Mouse (Mus musculus) gastrocnemius, postnatal 4 days (tissue): Measurements from ENCODE around the gene Agbl1. TPM values are rescaled to one million over a fixed set of nuclear protein-coding genes. Genes with fewer than 3 reads are reported as not detected.

Source experiments
- DNase-seq, 2 experiments: peaks; one replicate each; pipeline ENCODE4 v3.0.0; 2021 to 2022; ENCODE audit warnings: low spot score in 2 of 2, mixed read lengths in 2 of 2
- total RNA-seq, 2 experiments: library from RNA; stranded (reverse); gene quantifications; 2 replicates each; pipeline ENCODE4 v1.2.3; 2021

The Agbl1 gene
- total RNA-seq, 2 experiments from 2014 or later = 8.1 to 10.8 TPM

- no peak for DNase-seq
These were observed 674.4 kb downstream of the Agbl1 start for GRCm38 (mm10) chr7:76904096-76904495.

- no peak for DNase-seq
These were observed 682.0 kb downstream of the Agbl1 start for GRCm38 (mm10) chr7:76911672-76912071.

- no peak for DNase-seq
These were observed 689.2 kb downstream of the Agbl1 start for GRCm38 (mm10) chr7:76918871-76919270.

- no peak for DNase-seq
These were observed 692.0 kb downstream of the Agbl1 start for GRCm38 (mm10) chr7:76921671-76922070.

GRCm38 (mm10) chr7:76935219-76935618, 705.5 kb downstream of the Agbl1 start:
- no peak for DNase-seq

- peak in 1 of 2 experiments; percentile 9 for DNase-seq
These were observed 711.8 kb downstream of the Agbl1 start for GRCm38 (mm10) chr7:76941531-76941930.

GRCm38 (mm10) chr7:76971334-76971733, 741.6 kb downstream of the Agbl1 start:
- DNase-seq = no peak

DNA sequence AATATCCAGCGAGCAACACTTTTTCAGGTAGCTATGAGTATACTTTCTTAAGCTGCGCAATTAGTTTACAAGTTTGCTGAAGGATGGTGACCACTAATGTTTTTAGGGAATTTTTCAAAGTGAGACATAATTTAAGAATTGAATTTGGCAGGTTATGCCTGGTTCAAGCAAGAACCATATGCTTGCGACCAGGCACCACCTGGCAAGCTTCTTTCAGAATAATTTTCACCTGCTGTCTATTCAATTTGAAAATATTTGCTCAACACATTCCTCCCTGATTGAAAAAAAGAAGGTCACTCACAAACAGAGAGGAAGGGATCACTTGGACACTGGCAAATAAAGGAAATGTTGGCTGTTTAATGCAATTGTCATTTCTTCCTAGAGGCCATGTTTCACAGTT, 779.9 kb downstream of the Agbl1 start:
- DNase-seq = no peak

GRCm38 (mm10) chr7:77029019-77029418, 799.3 kb downstream of the Agbl1 start:
- no peak for DNase-seq

- DNase-seq = no peak
These were observed 846.3 kb downstream of the Agbl1 start for GRCm38 (mm10) chr7:77076033-77076432.

- DNase-seq = no peak
These were observed 857.6 kb downstream of the Agbl1 start for GRCm38 (mm10) chr7:77087266-77087665.

GRCm38 (mm10) chr7:77095153-77095552, 865.5 kb downstream of the Agbl1 start:
- no peak for DNase-seq

DNA sequence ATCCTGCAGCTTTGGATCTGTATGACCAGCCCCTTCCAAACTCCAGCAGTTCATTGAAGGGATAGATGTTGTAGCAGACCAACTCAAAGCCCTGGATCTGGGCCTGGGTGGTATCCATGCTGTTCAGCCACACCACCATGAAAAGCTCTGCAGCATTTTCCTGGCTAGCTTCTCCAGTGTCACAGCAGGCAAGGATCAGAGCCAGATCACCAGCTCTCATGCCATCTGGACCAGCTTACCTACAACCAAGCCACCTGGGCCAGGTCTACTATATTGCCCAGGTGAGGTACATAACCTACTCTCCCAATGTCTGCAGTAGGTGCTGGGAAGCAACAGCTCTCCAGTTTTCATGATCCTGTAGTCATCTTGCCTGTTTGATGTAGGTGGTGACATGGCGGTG, 884.3 kb downstream of the Agbl1 start:
- DNase-seq = no peak

GRCm38 (mm10) chr7:77129045-77129444, 899.4 kb downstream of the Agbl1 start:
- no peak for DNase-seq

DNA sequence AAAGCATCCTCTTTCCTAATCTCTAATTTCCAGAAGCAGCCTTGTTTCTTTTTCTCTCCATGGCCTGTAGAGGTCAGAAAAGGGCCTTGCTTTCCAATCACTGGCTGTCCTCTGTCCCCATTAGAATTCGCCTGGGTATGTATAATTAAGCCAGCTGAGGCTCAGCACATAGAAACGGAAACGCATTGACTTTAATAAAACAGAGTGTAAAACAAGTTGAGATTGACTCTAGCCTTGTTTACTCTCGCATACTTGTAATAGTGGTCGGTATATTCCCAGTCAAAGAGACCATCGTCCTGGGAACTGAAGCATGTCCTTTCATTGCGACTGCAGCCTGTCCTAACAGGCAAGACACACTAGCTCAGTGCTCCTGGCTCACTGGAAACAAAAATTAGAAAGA, 902.3 kb downstream of the Agbl1 start:
- no peak for DNase-seq

DNA sequence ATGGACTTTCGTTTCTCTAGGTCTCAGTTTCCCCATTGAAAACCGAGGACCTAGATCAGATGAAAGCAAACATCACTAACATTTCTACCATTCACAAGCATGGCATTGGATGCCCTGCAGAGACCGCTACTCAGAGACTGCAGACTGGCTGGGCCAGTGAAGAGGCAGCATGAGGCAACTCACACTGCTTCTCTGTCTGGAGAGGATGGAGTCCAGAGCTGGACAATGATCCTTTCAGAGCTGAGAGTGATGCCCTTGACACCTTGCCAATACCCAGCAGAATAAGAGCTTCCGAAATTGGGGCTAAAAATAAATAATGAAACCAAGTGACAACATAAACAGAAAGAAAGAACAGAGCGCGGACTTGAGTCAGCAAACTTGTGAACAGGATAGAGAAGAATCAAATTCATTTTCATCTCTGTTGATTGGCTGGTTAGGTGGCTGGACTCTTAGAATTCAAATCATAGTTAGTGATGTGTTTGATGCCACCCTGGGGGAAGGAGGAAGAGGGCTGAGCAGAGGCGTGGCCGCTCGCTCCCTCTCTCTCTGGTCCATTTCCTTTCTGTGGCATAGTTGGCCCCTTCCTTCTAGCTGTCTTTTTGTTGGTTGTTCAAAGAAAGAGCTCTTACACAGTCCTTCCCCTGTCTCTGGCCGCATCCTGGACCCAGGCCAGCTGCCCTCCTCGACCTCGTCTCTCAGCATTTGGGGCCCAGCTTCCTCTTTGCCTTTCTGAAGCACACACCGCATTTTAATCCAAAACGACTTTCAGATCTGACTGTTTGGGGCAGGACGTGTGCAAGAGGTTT, 903.1 kb downstream of the Agbl1 start:
- peak in 1 of 2 experiments; percentile 16 for DNase-seq

GRCm38 (mm10) chr7:77134860-77135259, 905.2 kb downstream of the Agbl1 start:
- no peak for DNase-seq

- DNase-seq = no peak
These were observed 909.0 kb downstream of the Agbl1 start for GRCm38 (mm10) chr7:77138707-77139106.

DNA sequence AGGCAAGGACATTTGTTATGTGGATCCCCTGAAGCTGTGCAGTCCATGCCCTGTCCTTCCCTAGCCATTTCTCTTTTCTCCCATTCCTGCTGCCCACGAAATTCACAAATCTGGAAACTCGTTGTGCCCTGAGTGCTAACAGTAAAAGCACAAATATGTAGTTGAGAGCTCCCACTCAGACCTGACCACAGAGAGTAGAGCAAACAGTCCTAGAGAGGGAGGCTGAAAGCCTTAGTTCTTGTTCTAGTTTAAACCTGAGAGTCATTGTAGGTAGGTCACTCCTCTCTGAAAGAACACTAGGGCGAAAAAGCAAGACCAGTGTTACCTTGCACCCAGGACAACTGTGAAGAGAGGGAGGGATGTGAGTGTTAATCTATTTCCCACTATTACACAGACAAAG, 917.8 kb downstream of the Agbl1 start:
- no peak for DNase-seq

- no peak for DNase-seq
These were observed 919.1 kb downstream of the Agbl1 start for GRCm38 (mm10) chr7:77148820-77149219.

DNA sequence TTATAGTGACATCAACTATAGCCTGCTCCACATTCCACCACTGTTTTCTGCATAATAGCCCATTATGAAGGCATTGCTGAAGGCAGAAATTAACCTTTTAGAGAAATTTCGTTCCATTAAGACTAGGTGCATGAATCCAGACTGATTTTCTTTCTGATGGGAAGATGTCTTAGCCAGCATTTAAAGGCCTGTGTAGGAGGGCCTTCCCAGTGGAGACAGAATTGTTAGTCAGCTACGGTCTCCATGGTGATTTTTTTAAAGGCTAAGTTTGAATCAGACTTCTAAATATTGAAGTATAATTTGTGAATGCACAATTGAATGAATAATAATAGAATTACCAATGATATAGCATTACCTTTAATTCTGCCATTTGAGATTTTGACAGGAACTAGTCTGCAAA, 920.2 kb downstream of the Agbl1 start:
- no peak for DNase-seq

DNA sequence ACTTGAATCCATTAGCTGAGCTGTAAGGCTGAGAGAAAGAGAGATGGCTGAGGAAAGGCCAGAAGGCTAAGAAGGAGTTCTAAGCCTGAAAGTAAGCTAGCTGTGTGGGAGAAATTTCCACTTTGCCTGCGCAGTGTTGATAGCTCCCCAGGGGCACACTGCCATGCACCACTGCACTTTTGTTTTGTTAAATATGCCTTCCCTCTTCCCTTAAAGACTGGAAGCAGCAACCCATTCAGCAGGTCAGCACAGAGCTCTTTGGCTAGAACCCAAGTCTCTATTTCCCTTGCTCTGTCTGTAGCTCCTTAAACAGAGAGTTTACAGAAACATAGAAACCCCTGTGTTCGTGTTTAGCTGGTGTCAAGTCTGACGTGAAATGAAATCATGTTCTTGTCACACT, 922.7 kb downstream of the Agbl1 start:
- DNase-seq = no peak

DNA sequence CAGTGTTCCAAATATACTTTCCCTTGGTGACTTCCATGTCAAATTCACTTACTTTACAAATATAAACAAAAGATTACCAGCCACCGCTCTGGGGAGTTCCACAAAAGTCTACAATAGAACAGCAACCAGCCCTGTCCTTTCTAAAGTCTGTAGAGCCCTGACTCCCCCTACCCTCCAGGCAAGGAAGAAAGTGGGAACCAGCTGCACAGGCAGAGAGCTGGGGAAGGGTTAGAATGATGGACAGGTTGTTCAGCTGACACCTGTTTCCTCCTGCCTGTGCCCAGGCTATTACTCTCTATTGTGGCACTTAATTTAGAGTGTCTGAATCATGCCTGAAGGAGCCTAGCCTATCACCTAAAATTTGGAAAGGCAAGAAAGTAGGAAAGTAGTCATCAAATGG, 923.2 kb downstream of the Agbl1 start:
- DNase-seq = no peak
